Mouse (Mus musculus): Measurements from ENCODE around the gene Mex3d.

- TF ChIP-seq CTCF (IDR thresholded peaks at IDR 0.05; ENCODE audit: extremely low read depth, insufficient read length, insufficient replicate concordance, low read depth, low read length), result peak; percentile 67; the same call in 1 of the 2 replicates
- no peak for TF ChIP-seq POLR2A (IDR thresholded peaks at IDR 0.05; ENCODE audit: low read depth, low read length)
Observed at GRCm38 (mm10) chr10:80377716-80378115, 9.7 kb downstream of the Mex3d start.
